Mouse (Mus musculus) liver, adult 2 months (tissue): ENCODE data around the gene Bclaf1.

Experiments
- CTCF ChIP-seq: fragments of 200-500 bp; IDR thresholded peaks from 2 replicates; pipeline ENCODE4 v1.5.1; 2011; ENCODE audit warnings: low read depth, low read length, control low read depth
- POLR2A ChIP-seq: fragments of 200-500 bp; IDR thresholded peaks from 2 replicates; pipeline ENCODE4 v1.6.1; 2011; ENCODE audit warnings: low read length, control low read depth; ENCODE audit not compliant: insufficient read depth; ENCODE audit errors: extremely low read depth

DNA sequence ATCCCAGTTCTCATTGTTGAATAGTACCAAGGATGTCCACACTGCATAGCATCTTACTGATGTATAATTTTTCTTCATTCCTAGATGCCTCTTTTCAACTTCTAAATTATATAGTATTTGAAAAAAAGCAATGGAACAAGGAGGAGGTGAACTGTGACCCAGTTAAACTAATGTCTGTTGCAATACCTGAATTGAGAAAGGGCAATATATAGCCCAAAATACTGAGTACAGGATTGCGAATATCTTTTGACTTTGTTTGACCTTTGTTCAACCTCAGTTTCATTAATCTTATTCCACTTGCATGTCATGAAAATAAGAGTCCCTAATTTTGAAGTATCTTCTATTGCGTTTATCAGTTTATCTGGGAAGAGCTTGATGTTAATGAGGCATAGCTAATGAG lies 19.0 kb downstream of the Bclaf1 start:
- TF ChIP-seq CTCF (no peak), POLR2A (no peak)
